Mouse (Mus musculus): Measurements from ENCODE around the gene Epb41. TPM values are rescaled to one million over a fixed set of nuclear protein-coding genes. Genes with fewer than 3 reads are reported as not detected.

Gene Epb41
- polyA plus RNA-seq, 1 experiment from 2014 or later, result 73.3 TPM

GRCm38 (mm10) chr4:132057311-132057710 is 17.8 kb downstream of the Epb41 start:
- ATAC-seq (ENCODE audit: low FRiP score) (no peak), DNase-seq (ENCODE audit: low spot score) (no peak)
- H3K27me3 ChIP-seq (ENCODE audit: control insufficient read depth, insufficient read depth, low read length), result no peaks in the 10 kb centered on the region
- no peak overlapping the region for H3K4me2 ChIP-seq (replicated peaks)
- no peaks in the 10 kb centered on the region for H3K36me3 ChIP-seq (replicated peaks; ENCODE audit: control insufficient read depth, insufficient read depth)
- H3K4me3 ChIP-seq (replicated peaks; ENCODE audit: low read length), result no peak overlapping the region
- H3K9ac ChIP-seq, result no peak overlapping the region
- no peaks in the 10 kb centered on the region for H3K4me1 ChIP-seq (replicated peaks; ENCODE audit: control insufficient read depth, insufficient read depth, low read length)
- H3K27ac ChIP-seq, result no peak overlapping the region
- no peaks in the 10 kb centered on the region for H3K9me3 ChIP-seq (ENCODE audit: control insufficient read depth, low read length)

GRCm38 (mm10) chr4:132051321-132052275 is 23.5 kb downstream of the Epb41 start:
- H3K9me3 ChIP-seq (ENCODE audit: control insufficient read depth, low read length), result no peaks in the 10 kb centered on the region
- H3K4me2 ChIP-seq (replicated peaks), result no peak overlapping the region
- no peak overlapping the region for H3K4me3 ChIP-seq (replicated peaks; ENCODE audit: low read length)
- 41% methylated on average over 10 of the region's 10 CpGs for WGBS
- no peaks in the 10 kb centered on the region for H3K36me3 ChIP-seq (replicated peaks; ENCODE audit: control insufficient read depth, insufficient read depth)
- peaks cover 15% of the 10 kb centered on the region for H3K4me1 ChIP-seq (replicated peaks; ENCODE audit: control insufficient read depth, insufficient read depth, low read length)
- ATAC-seq (ENCODE audit: low FRiP score), result no peak
- no peak overlapping the region for H3K27ac ChIP-seq
- DNase-seq (ENCODE audit: low spot score), result no peak
- H3K27me3 ChIP-seq (ENCODE audit: control insufficient read depth, insufficient read depth, low read length), result no peaks in the 10 kb centered on the region
- no peak overlapping the region for H3K9ac ChIP-seq

GRCm38 (mm10) chr4:132049549-132050200 is 25.4 kb downstream of the Epb41 start:
- Histone ChIP-seq H3K36me3 (replicated peaks; ENCODE audit: control insufficient read depth, insufficient read depth) (no peaks in the 10 kb centered on the region), H3K4me1 (replicated peaks; ENCODE audit: control insufficient read depth, insufficient read depth, low read length) (peaks cover 20% of the 10 kb centered on the region), H3K4me2 (replicated peaks) (peak overlapping the region; percentile 84), H3K4me3 (replicated peaks; ENCODE audit: low read length) (peak overlapping the region; percentile 98), H3K9me3 (ENCODE audit: control insufficient read depth, low read length) (no peaks in the 10 kb centered on the region), H3K27ac (no peak overlapping the region), H3K9ac (peak overlapping the region; percentile 32), H3K27me3 (ENCODE audit: control insufficient read depth, insufficient read depth, low read length) (no peaks in the 10 kb centered on the region)
- 7% methylated on average over 14 of the region's 15 CpGs for WGBS
- DNase-seq (ENCODE audit: low spot score) (no peak), ATAC-seq (ENCODE audit: low FRiP score) (no peak)

DNA sequence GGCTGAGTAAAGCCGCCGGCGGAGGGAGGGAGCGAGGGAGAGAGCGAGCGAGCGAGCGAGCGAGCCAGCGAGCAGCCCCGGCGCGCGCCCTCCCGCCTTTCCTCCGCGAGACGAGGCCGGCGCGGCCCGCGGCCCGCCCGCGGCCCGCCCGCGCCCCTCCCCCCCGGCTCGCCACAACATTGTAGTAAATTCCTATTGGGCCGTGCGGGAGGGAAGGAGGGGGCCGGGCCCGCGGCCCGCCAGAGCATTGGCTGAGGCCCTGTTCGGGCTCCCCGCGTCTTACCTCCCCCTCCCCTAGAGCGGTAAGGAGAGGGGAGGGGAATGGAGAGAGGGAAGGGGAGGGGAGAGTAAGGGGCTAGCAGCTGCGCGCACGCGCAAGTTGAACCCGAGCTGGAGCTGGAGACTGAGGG is 26.1 kb downstream of the Epb41 start:
- Histone ChIP-seq H3K27me3 (ENCODE audit: control insufficient read depth, insufficient read depth, low read length) (no peaks in the 10 kb centered on the region), H3K27ac (peak overlapping the region; percentile 98), H3K4me1 (replicated peaks; ENCODE audit: control insufficient read depth, insufficient read depth, low read length) (peaks cover 26% of the 10 kb centered on the region), H3K4me2 (replicated peaks) (peak overlapping the region; percentile 84), H3K9ac (peak overlapping the region; percentile 98), H3K36me3 (replicated peaks; ENCODE audit: control insufficient read depth, insufficient read depth) (no peaks in the 10 kb centered on the region), H3K4me3 (replicated peaks; ENCODE audit: low read length) (peak overlapping the region; percentile 98), H3K9me3 (ENCODE audit: control insufficient read depth, low read length) (no peaks in the 10 kb centered on the region)
- DNase-seq (ENCODE audit: low spot score), result peak; percentile 92
- 0% methylated on average over 12 of the region's 46 CpGs for WGBS
- peak; percentile 99 for ATAC-seq (ENCODE audit: low FRiP score)

- Histone ChIP-seq H3K9ac (peak overlapping the region; percentile 98), H3K9me3 (ENCODE audit: control insufficient read depth, low read length) (no peaks in the 10 kb centered on the region), H3K27ac (peak overlapping the region; percentile 98), H3K4me2 (replicated peaks) (peak overlapping the region; percentile 84), H3K36me3 (replicated peaks; ENCODE audit: control insufficient read depth, insufficient read depth) (no peaks in the 10 kb centered on the region), H3K27me3 (ENCODE audit: control insufficient read depth, insufficient read depth, low read length) (no peaks in the 10 kb centered on the region), H3K4me3 (replicated peaks; ENCODE audit: low read length) (peak overlapping the region; percentile 98), H3K4me1 (replicated peaks; ENCODE audit: control insufficient read depth, insufficient read depth, low read length) (peaks cover 29% of the 10 kb centered on the region)
- under 1% methylated on average over 93 of the region's 95 CpGs for WGBS
- peak; percentile 44 for ATAC-seq (ENCODE audit: low FRiP score)
- peak; percentile 72 for DNase-seq (ENCODE audit: low spot score)
These were observed 26.8 kb downstream of the Epb41 start for GRCm38 (mm10) chr4:132048011-132048991.

DNA sequence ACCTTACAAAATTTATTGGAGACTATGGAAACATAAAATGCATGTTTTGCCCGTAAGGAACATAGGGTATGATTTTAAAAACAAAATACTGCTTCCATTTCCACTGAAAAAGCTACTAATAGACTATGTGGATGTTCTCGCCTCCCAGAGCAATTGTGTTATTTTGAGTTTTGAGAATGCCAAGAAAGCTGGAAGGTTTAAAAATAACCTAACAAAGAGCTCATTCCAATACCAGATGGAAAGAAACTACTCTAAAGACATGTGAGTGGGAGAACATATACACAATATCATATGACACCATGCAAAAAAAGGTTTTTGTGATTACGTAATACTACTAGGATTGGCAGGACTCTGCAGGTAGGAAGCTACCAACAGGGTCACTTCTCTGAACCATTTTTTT is 31.4 kb downstream of the Epb41 start:
- H3K4me2 ChIP-seq (replicated peaks), result no peak overlapping the region
- H3K27ac ChIP-seq, result no peak overlapping the region
- H3K9me3 ChIP-seq (ENCODE audit: control insufficient read depth, low read length), result no peaks in the 10 kb centered on the region
- no peaks in the 10 kb centered on the region for H3K36me3 ChIP-seq (replicated peaks; ENCODE audit: control insufficient read depth, insufficient read depth)
- H3K4me1 ChIP-seq (replicated peaks; ENCODE audit: control insufficient read depth, insufficient read depth, low read length), result peaks cover 28% of the 10 kb centered on the region
- H3K9ac ChIP-seq, result no peak overlapping the region
- ATAC-seq (ENCODE audit: low FRiP score) (no peak), DNase-seq (ENCODE audit: low spot score) (no peak)
- no peak overlapping the region for H3K4me3 ChIP-seq (replicated peaks; ENCODE audit: low read length)
- WGBS, result 91% methylated on average over 3 of the region's 3 CpGs
- H3K27me3 ChIP-seq (ENCODE audit: control insufficient read depth, insufficient read depth, low read length), result no peaks in the 10 kb centered on the region

- H3K36me3 ChIP-seq (replicated peaks; ENCODE audit: control insufficient read depth, insufficient read depth), result no peaks in the 10 kb centered on the region
- no peaks in the 10 kb centered on the region for H3K27me3 ChIP-seq (ENCODE audit: control insufficient read depth, insufficient read depth, low read length)
- H3K4me2 ChIP-seq (replicated peaks), result no peak overlapping the region
- peaks cover 34% of the 10 kb centered on the region for H3K4me1 ChIP-seq (replicated peaks; ENCODE audit: control insufficient read depth, insufficient read depth, low read length)
- H3K9me3 ChIP-seq (ENCODE audit: control insufficient read depth, low read length), result no peaks in the 10 kb centered on the region
- no peak overlapping the region for H3K4me3 ChIP-seq (replicated peaks; ENCODE audit: low read length)
- DNase-seq (ENCODE audit: low spot score) (no peak), ATAC-seq (ENCODE audit: low FRiP score) (no peak)
- WGBS, result 84% methylated on average over 6 of the region's 6 CpGs
- H3K9ac ChIP-seq, result no peak overlapping the region
- H3K27ac ChIP-seq, result no peak overlapping the region
These were observed 33.4 kb downstream of the Epb41 start for GRCm38 (mm10) chr4:132041471-132042332.

DNA sequence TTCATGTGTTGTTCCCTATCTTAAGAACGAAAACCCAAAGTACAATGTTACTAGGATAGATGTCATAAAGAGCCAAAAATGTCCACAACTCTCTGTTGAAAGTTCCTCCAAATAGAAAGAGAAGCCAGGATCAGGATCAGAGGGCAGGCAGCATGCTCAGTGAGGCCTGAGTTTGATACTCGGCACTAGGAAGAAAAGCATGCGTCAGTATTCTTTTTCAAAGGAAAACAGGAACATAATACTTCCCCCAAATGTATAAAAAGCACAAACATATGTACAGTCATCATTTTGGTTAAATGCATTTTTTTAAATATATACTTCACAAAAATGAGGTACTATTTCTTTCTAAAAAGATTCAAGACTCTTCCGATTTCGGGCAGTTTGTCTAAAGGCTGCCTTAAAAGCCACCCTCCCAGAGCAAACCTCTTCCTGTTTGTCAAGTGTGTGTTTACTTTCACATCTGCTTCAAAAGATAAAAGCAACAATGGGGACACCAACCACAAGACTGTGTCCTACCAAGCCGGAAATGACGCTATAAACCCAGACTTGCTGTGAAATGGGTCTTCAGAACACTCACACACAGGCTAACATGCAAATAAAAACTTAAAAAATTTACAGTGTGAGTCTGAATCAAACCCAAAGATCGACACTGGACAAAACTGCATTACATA is 35.0 kb downstream of the Epb41 start:
- peaks cover 30% of the 10 kb centered on the region for H3K4me1 ChIP-seq (replicated peaks; ENCODE audit: control insufficient read depth, insufficient read depth, low read length)

More for the DNA sequence above, 35.0 kb downstream of the Epb41 start:
- Histone ChIP-seq H3K27ac (no peak overlapping the region), H3K27me3 (ENCODE audit: control insufficient read depth, insufficient read depth, low read length) (no peaks in the 10 kb centered on the region), H3K4me2 (replicated peaks) (no peak overlapping the region), H3K9ac (no peak overlapping the region), H3K9me3 (ENCODE audit: control insufficient read depth, low read length) (no peaks in the 10 kb centered on the region), H3K36me3 (replicated peaks; ENCODE audit: control insufficient read depth, insufficient read depth) (no peaks in the 10 kb centered on the region), H3K4me3 (replicated peaks; ENCODE audit: low read length) (no peak overlapping the region)
- DNase-seq (ENCODE audit: low spot score) (no peak), ATAC-seq (ENCODE audit: low FRiP score) (no peak)
- WGBS, result 87% methylated on average over 8 of the region's 8 CpGs
